Mouse (Mus musculus) embryonic stem cell, embryonic (primary cell): ENCODE measurements around the gene Rorb.

Experiments
- CTCF ChIA-PET, 4 experiments: fragments of 300-600 bp in 2 of 4; fragments of 350-600 bp in 2 of 4; sonication (Branson Sonifier 250); formaldehyde crosslinking; loops; one replicate each; lab custom pipeline; 2022; ENCODE audit warnings: inconsistent platforms in 2 of 4; lab: Charles Lee
- POLR2A ChIA-PET, 4 experiments: fragments of 300-600 bp in 2 of 4; fragments of 350-600 bp in 2 of 4; sonication (Branson Sonifier 250); formaldehyde crosslinking; loops; one replicate each; lab custom pipeline; 2022; ENCODE audit warnings: antibody characterized with exemption in 4 of 4, inconsistent platforms in 1 of 4; lab: Charles Lee

Gene Rorb

DNA sequence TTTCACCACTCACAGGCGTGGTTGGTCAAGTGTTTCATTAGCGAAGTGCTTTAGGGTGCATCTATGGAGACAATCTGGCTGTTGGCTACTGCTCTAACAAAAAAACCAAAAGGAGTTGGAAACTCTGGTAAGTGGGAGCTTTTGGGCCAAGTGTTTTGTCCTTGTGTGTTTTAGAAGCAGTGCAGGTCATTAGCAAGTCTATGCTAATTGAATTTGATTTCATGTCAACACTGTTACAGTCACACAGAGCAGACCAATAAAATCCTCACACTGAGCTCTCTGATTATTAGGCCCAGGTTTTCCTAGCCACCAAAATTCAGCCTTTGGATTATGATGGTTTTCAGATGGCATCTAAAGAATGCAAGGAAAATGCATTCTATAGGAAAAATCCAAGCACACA, 70.2 kb downstream of the Rorb start:
- CTCF ChIA-PET: no interaction called here

DNA sequence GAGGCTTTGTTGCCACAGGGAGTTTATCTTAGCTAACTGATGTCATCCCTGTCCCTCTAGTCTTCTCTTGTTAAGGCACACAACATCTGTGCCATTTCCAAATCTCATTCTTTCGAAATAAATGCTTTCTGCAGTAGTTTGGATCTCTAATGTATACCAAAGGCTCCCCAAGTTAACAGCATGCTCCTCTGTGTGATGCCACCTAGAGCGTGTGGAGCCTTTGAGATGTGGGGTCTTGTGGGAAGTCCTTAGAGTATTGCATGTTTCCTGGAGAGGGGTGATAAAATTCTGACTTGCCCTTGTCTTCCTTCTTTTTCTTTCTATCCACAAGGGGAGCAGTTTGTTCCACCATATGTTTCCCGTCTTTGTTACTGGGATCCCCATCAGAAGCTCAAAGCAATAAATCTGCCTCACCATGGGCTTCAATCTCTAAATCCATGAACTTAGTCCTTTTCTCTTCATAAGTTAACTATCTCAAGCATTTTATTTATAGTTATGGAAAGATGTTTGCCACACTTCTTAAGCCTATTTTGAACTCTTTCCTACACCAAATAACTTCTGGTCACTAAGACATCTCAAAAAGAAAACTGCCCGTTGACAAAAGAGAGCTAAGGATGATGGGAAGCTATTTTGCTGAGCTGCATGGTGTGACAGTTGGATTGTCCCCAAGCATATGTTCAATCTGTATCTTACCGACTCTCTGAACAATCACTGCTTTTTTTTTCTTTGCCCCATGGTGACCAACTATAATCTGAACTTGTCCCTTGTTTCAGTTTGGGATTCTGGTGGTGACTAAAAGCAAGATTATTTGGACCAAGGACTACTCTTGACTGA, 76.3 kb downstream of the Rorb start:
- POLR2A ChIA-PET: no interaction called here
- CTCF ChIA-PET: interaction anchor here in 1 of 4 experiments (0.6 kb wide), 1 partner anchor 67 kb away, joined by 3 read pairs; no protein-coding TSS in a partner anchor

More for the DNA sequence above, 70.2 kb downstream of the Rorb start:
- POLR2A ChIA-PET: no interaction called here

DNA sequence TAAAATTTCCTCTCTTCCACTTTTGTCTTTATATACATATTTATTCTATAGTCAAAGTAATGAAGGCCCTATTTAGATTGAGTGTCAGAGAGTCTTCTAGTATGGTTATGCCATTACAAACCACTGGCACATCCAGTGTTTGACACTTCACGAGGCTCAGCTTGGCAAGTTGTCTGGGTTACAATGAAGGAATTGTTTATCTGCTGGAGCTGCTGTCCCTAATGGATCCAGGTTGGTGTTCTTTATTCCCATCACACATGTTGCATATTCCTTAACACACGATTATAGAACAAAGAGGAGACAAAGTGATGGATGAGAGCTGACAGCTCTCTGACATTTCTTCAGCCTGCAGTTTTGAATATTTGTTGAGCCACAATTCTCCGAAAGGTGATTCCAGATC, 77.0 kb downstream of the Rorb start:
- ChIA-PET CTCF (no interaction called here), POLR2A (no interaction called here)

DNA sequence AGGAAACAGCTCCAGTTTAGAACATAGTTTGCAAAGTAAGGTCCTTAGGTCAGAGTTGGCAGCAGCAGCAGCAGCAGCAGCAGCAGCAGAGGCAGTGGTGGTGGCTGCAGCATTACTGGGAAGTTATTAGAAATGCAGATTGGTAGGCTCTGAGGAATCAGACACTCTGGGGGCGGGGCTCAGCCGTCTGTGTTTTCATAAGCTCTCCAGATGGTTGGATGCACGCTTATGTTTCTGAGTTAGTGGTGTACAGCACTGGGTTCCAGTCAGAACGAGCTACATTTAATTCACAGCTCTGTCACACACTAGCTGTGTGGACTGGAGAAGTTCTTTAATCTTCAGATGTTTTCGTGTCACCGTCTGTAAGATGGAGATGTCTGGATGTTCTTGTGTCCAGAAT, 105.9 kb downstream of the Rorb start:
- ChIA-PET CTCF (no interaction called here), POLR2A (no interaction called here)

DNA sequence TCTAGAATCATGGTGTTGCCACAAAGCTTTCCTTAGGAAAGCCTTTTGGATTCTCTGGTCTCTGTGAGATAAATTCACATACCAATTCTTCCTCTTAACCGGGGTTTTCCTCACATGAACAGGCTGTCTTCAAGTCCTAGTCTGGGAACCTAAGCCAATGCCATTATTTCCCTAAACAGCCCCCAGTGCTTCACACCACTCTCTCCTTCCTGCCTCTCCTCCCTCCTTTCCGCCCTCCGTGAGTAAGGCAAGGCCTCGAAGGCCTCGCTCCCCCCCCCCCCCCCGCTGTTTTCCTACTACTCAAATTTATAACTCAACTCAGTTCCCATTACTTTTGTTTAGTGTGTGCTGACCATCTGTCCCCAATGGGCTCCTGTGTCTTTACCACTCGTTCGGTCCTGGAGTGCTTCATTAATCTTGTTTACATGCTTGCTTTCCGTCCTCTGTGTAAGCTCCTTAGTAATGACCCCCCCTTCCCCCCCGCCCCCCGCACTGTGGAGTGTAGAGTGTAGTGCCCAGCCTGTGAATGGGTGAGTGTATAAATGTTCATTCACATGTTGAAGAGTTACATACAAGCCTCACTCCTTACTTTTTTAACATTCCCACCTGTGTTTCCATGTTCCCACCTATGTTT, 106.9 kb downstream of the Rorb start:
- CTCF ChIA-PET: no interaction called here
- POLR2A ChIA-PET: no interaction called here

DNA sequence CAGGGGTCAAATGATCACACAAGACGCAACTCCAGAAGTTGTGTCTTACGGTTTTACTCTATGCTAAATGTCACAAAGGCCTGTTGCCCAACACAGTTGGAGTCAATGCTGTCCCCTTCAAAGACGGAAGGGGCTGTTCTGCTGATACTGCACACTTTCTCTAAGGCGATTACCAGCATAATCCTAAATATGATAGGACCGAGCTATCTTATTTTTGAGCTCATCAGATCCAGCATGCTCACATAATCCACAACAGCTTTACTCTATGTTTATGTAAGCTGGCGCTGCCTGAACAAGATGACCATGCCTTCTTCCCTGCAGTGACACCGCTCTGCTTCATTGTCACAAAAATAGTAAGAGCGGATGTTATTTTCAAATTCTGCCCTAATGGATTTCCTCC, 112.0 kb downstream of the Rorb start:
- POLR2A ChIA-PET: no interaction called here
- CTCF ChIA-PET: no interaction called here

DNA sequence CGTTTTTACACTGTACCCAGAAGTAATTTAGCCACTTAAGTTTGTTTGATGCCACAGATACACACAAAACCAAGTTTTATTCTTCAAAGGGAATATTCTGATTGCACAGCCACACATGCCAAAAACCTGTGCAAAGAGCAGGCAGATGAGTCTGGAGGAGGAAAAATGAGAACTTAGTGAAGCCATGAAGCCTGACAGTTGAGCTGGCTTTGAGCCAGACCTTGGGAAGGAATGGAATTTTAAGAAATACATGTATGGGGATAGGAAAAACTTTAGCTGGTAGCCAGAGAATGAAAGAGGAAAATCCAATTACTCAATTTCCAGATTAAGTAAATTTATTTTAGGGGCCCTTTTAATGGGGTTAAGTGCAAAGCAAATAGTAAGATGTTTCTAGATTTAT, 113.3 kb downstream of the Rorb start:
- ChIA-PET POLR2A (no interaction called here), CTCF (no interaction called here)

DNA sequence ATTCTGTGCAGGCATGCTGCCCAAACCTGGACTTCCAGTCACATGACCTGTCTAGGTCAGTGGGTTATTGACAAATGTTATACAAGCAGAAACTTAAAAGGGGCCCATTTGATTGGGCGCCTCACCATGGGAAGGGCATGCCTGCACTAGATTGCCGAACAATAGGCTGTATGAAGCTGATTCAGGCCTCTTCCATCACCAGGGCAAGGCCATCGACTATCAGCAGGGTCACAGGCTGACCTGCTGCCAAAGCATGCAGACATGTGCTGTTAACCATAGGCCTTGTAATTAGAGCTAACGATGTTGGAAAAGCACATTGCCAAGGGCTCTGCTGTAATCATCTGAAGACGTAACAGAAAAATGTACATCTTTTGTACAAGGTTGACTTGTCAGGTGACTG, 131.0 kb downstream of the Rorb start:
- POLR2A ChIA-PET: no interaction called here
- CTCF ChIA-PET: no interaction called here

DNA sequence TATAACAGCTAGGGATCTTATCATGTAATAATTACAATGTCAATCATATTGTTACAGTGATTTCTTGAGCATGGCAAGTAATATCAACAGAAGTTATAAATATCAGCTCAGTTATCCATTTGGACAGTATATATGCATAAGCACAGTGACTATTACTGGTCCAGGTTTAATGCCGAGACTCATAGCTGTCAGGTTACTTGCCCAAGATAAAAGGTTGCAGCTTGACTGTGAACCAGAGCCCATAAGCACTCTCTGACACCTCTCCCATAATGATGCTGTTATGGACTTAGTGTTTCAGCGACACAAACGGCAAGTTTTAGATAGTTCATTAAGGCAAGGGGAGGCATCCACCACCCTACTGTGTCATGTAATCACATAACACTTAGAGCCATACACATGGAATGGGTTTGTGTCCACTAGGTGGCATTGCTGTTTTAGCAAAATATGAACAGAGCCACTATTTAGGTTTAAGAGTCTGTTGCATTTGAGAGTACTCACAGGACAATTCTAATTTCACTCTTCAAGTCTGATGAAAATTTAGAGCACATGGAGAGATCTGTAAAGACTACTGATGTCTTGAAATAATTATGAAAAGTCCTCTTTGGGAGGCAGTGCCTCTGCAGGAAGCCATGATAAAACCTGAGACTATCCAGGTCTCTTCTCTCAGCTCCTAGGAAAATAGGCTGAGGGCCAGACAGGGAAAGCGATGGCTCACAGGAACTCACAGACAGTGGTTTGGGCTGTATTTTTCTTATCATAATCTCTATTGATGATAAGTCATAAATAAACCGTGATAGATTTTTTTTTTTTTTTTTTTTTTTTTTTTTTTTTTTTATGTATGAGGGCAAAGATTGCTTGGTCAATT, 136.0 kb downstream of the Rorb start:
- ChIA-PET POLR2A (interaction anchor here in 1 of 4 experiments (0.6 kb wide), 1 partner anchor 419 kb away, joined by 4 read pairs; no protein-coding TSS in a partner anchor), CTCF (interaction anchor here in 1 of 4 experiments (0.6 to 1.1 kb wide), 2 partner anchors 88 to 133 kb away, joined by 3 to 4 read pairs; no protein-coding TSS in a partner anchor)

DNA sequence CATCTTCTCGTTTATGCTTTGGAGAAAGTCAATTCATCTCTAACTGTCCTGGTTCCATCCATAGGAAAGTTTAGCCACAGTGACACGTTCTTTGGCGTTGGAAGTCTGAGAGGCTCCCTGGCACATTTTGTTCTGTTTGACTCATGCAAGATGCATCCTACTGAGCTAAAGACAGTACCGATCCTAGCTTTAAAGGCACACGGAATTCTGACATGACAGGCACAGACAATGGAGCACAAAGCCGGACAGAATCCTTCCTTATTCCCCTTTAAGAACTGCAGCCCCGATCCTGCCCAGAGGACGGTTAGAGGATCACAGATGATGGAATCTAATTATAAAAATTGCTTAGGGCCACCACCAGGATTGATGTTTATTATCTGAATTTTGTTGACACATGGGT, 141.6 kb downstream of the Rorb start:
- POLR2A ChIA-PET: no interaction called here
- CTCF ChIA-PET: no interaction called here

DNA sequence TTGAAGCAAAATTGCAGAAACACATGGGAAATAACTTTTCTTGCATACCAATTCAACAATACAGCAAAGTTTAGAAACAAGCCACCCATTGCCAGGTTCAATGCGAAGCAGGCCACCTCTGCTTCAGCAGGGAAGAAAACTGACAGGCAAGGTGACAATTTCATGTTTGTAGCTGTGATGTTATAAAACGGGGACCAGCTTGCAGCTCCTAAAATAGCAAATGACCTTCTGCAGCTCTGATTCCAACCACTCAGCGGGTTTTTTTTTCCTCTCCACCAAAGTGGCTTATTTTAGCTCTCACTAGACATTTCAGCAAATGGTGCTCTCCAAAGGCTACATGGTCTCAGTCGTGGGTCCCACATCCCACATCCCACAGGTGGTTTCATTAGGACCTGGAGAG, 143.7 kb downstream of the Rorb start:
- ChIA-PET POLR2A (interaction anchor here in 1 of 4 experiments (0.7 kb wide), 1 partner anchor 1290 kb away, joined by 5 read pairs; no protein-coding TSS in a partner anchor), CTCF (interaction anchor here in 1 of 4 experiments (0.6 kb wide), 1 partner anchor 280 kb away, joined by 3 read pairs; no protein-coding TSS in a partner anchor)

DNA sequence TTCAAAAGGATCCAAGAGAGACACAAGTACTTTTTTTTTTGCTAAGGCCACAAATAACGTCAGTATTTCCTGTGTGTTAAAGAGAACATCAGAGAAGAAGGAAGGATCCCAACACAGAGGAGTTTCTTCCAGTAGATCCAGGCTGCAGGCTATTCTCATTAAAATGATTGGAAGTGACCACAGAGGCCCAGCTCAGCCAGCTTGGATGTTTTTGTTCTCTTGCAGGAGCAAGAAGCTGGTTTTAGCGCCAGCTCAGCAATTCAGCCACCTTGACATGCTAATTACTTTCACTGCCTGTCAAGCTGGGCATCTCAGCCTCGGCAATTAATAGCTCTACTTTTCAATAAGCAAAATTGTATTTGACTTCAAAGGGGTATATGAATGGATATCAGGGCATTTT, 151.1 kb downstream of the Rorb start:
- CTCF ChIA-PET: no interaction called here
- POLR2A ChIA-PET: no interaction called here

DNA sequence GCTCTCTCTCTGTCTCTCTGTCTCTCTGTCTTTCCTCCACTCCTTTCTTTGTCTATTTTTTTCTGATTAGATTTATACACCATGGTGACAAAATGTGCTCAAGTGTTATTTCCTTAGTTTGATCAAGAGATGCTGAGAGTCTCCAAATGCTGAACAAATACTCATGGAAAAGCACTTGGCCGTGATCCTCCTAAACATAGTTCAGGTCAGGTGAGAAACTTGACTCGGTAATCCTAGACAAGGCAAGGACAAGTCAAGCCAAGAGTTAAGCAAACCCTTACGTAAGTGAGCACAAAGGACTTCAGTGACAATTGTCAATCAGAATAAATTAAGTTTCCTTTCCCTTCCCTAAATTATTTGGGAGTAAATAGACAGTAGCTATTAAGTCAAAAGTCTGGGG, 158.2 kb downstream of the Rorb start:
- POLR2A ChIA-PET: interaction anchor here in 1 of 4 experiments (0.7 kb wide), 1 partner anchor 12 kb away, joined by 5 read pairs; no protein-coding TSS in a partner anchor
- CTCF ChIA-PET: no interaction called here

DNA sequence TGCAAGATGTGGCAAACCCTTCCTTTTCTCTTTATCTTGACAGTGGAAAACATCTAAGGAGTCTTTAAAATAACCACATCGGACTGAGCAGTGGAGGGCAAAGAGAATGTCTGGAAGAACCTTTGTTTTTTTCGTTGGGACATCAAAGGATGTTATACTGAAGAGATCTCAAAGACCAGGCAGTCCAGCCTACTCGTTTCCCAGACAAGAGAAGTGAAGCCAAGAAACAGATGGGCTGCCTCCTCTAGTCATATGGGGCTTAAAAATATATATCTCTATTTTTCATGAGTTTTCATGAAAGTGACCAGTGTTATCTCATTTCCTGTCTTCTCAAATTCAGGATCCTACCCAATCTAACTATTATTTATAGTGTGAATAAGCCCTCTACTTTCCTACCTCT, 163.8 kb downstream of the Rorb start:
- ChIA-PET CTCF (interaction anchor here in 1 of 4 experiments (0.6 kb wide), 1 partner anchor 884 kb away, joined by 5 read pairs; no protein-coding TSS in a partner anchor), POLR2A (no interaction called here)

DNA sequence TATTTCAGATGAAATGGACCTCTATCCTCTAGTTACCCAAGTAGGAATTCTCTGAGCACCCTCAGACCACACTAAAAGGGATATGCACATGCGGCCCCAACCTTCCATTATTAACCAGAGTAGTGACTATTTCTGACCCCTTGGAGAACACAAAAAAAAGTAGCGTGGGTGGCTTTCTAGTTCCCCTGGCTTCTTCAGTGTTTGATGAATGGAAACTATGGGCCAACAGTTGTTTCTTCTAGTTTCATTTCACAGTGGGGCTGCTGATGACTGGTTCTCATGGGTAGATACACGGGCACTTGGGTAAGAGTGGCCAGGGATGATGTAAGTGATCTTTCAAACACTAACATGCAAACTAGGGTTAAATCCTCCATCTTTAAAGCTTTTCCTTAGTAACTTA, 165.7 kb downstream of the Rorb start:
- CTCF ChIA-PET: interaction anchor here in 1 of 4 experiments (0.6 kb wide), 1 partner anchor 12 kb away, joined by 3 read pairs; no protein-coding TSS in a partner anchor
- POLR2A ChIA-PET: no interaction called here

DNA sequence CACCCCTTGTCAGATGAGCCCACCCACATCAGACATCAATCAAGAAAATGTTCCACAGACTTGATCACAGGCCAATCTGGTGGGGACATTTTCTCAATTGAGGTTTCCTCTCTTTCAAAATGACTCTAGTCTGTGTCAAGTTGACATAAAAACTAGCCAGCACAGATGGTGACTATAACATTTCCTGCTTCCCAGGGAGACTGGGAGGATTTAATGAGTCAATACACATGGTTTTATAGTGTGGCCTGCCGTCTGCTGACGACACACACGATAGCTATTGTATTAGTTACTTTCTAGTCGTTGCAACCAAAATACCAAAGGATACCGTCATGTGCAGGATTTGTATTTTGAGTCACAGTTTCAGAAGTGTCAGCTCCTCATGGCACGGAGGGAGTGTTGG, 169.6 kb downstream of the Rorb start:
- ChIA-PET POLR2A (no interaction called here), CTCF (no interaction called here)

DNA sequence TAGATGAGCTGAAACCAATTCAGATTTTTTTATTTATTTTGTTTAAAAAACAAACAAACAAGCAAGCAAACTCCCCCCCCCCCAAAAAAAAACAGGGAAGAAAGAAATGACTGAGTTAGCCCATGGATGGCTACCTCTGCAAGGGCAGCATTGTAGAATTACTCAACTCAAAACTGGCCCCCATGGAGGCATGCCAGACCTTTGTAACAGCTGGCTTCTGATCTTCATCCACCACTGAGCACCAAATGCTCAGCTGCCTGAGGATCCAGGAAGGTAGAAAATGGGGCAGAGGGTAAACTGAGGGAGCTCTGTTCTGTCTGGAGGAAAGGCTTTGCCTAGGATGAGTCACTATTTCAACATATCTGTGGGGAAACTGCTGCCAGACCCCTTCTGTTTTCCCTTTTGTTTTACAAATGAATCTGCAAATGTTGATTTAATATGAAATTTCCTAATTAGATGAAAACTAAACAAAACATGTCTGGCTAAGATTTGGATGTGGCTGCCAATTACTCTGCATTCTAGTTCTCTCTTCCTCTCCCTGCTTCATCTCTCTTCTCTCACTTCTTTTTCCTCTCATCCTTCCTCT, 199.1 kb downstream of the Rorb start:
- CTCF ChIA-PET: no interaction called here

DNA sequence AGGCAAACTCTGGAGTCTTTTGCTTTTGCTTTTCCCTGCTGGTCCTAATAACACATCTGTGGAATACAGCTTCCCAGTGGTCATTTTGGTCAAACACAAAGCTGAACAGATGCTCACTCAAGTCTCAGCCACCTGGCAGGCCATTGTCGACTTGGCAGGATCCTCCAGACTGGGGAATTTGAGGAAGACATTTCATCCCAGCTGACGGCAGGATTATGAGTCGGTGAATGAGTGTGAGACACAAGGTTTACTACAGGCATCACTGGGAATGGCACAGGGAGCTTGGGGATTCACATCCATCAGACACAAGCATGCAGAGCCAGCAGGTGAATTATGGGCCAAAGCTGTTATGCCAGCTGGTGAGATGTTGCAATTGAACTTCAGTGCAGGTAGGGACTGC, 201.4 kb downstream of the Rorb start:
- ChIA-PET POLR2A (no interaction called here), CTCF (no interaction called here)

More for the DNA sequence above, 199.1 kb downstream of the Rorb start:
- POLR2A ChIA-PET: interaction anchor here in 1 of 4 experiments (0.8 kb wide), 1 partner anchor 928 kb away, joined by 3 read pairs; no protein-coding TSS in a partner anchor

DNA sequence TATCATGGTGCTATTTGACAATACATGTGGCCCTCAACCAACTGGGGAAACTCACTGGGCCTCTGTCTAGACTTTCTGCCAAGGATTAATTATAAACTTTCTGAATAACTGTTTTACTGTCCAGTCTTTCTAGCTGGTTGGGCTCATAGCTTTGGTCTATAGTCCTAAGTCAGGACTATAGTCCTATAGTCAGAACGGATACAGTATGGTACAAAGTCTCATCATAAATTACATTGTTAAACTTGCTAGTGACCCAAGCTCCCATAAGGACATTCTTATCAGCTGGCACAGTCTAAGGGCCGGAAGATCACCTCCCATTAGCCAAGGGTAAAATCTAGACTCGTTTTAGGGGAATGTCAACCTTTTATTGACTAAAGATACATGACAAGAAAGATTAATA, 205.5 kb downstream of the Rorb start:
- POLR2A ChIA-PET: interaction anchor here in 1 of 4 experiments (0.7 to 1.2 kb wide), 2 partner anchors 17 to 23 kb away, joined by 3 read pairs; no protein-coding TSS in a partner anchor

More for the DNA sequence above, 205.5 kb downstream of the Rorb start:
- CTCF ChIA-PET: no interaction called here
